Mouse (Mus musculus): ENCODE results near the gene Nol9.

DNA sequence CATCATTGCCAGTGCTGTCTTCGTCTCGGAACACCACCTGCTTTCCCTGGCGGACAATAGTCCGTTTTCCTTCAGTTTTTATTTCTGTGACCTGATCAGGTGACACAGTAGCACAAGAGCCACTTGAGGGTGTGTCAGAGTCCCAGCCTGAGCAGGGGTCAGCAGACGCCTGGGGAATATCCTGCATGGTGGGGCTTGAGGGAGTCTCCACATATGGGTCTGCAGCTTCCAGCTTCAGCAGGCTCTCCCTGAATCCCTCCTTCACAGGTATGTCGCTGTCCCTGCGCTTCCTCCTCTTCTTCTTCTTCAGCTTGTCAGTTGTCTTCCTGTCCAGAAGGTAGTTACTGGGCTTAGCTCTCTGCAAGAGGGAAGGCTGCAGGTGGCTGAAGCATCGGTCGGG lies 47.0 kb upstream of the Nol9 start:
- no peak for TF ChIP-seq CTCF (IDR thresholded peaks at IDR 0.05; ENCODE audit: extremely low read depth, insufficient read depth, insufficient read length, insufficient replicate concordance)
- no peak for TF ChIP-seq POLR2A (IDR thresholded peaks at IDR 0.05; ENCODE audit: low read depth, low read length)
